Mouse (Mus musculus) bone marrow, adult 2 months (tissue): ENCODE results near the gene Ctrl.

ENCODE experiments used
- CTCF ChIP-seq: fragments of 200-500 bp; IDR thresholded peaks from 2 replicates; pipeline ENCODE4 v1.5.1; 2011; ENCODE audit warnings: low read length, control low read depth; ENCODE audit not compliant: control insufficient read depth, insufficient read depth
- POLR2A ChIP-seq: fragments of 200-500 bp; IDR thresholded peaks from 2 replicates; pipeline ENCODE4 v1.6.1; 2011; ENCODE audit warnings: low read depth, mild to moderate bottlenecking, control low read depth, low read length, borderline replicate concordance; ENCODE audit not compliant: control insufficient read depth

DNA sequence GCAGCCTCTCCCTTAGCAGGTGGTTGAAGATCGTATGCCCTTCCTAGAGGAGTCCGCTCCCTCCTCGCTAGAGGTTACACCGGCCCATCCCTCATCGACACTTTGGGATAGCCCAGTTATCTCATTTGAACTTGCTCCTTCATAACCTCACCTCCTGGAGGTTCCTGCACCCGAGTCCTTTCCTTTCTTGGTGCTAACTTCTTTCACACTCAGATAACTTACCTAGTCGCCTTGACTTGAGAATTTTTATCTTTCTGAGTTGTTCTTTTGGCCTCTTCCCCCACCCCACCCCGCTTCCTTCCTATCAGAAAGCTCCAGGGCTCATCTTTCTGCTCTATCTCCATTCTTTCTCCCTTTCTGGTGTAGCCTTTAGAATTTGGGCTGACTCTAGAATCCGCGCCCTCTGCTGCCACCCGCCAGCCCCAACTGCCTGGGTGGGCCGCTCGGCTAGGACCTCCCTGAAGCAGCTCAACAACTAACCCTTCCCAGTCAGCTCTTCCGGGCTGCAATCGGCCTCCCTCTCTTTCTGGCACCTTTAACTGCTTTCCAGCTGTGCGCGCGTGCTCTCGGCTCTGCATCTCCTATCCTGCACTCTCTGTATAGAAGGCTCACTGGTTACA, 33.1 kb upstream of the Ctrl start:
- TF ChIP-seq CTCF (no peak), POLR2A (no peak)
